Mouse (Mus musculus): ENCODE data around the gene Fbxl18. TPM values are rescaled to one million over a fixed set of nuclear protein-coding genes. Genes with fewer than 3 reads are reported as not detected.

Gene Fbxl18
- polyA plus RNA-seq, 1 experiment from 2014 or later, result 14.6 TPM

GRCm38 (mm10) chr5:142909576-142910278 lies 14.5 kb upstream of the Fbxl18 start:
- 19% methylated on average over 8 of the region's 8 CpGs for WGBS
- Histone ChIP-seq H3K4me3 (peak overlapping the region; percentile 28), H3K9me3 (no peaks in the 10 kb centered on the region), H3K4me1 (peaks cover 47% of the 10 kb centered on the region), H3K27me3 (ENCODE audit: insufficient read depth, poor library complexity, severe bottlenecking) (peaks cover 7% of the 10 kb centered on the region), H3K36me3 (peaks cover 17% of the 10 kb centered on the region), H3K27ac (peak overlapping the region; percentile 99)
- DNase-seq (ENCODE audit: low spot score), result no peak

- Histone ChIP-seq H3K36me3 (peaks cover 23% of the 10 kb centered on the region), H3K9me3 (no peaks in the 10 kb centered on the region), H3K4me3 (peak overlapping the region; percentile 28), H3K27me3 (ENCODE audit: insufficient read depth, poor library complexity, severe bottlenecking) (peaks cover 7% of the 10 kb centered on the region), H3K27ac (peak overlapping the region; percentile 99), H3K4me1 (peaks cover 53% of the 10 kb centered on the region)
- 30% methylated on average over 5 of the region's 5 CpGs for WGBS
- no peak for DNase-seq (ENCODE audit: low spot score)
These were observed 13.8 kb upstream of the Fbxl18 start for GRCm38 (mm10) chr5:142908941-142909575.

- no peaks in the 10 kb centered on the region for H3K9me3 ChIP-seq
- peak overlapping the region; percentile 99 for H3K27ac ChIP-seq
- no peak for DNase-seq (ENCODE audit: low spot score)
- H3K27me3 ChIP-seq (ENCODE audit: insufficient read depth, poor library complexity, severe bottlenecking), result peaks cover 7% of the 10 kb centered on the region
- 57% methylated on average over 5 of the region's 5 CpGs for WGBS
- peaks cover 32% of the 10 kb centered on the region for H3K36me3 ChIP-seq
- peaks cover 56% of the 10 kb centered on the region for H3K4me1 ChIP-seq
- H3K4me3 ChIP-seq, result peak overlapping the region; percentile 84
These were observed 12.8 kb upstream of the Fbxl18 start for GRCm38 (mm10) chr5:142907803-142908559.

GRCm38 (mm10) chr5:142907048-142907802 lies 12.0 kb upstream of the Fbxl18 start:
- 37% methylated on average over 14 of the region's 14 CpGs for WGBS
- Histone ChIP-seq H3K27ac (peak overlapping the region; percentile 99), H3K27me3 (ENCODE audit: insufficient read depth, poor library complexity, severe bottlenecking) (peaks cover 7% of the 10 kb centered on the region), H3K4me1 (peaks cover 56% of the 10 kb centered on the region), H3K4me3 (peak overlapping the region; percentile 84), H3K9me3 (no peaks in the 10 kb centered on the region), H3K36me3 (peaks cover 40% of the 10 kb centered on the region)
- no peak for DNase-seq (ENCODE audit: low spot score)

GRCm38 (mm10) chr5:142906532-142907047 lies 11.4 kb upstream of the Fbxl18 start, which contains the start of gene Actb:
Actb (minus strand) TSS chr5:142906754.
- peaks cover 46% of the 10 kb centered on the region for H3K36me3 ChIP-seq
- peak within 1 kb of the TSS; percentile 99 for H3K27ac ChIP-seq
- peak; percentile 98 for DNase-seq (ENCODE audit: low spot score)
- H3K27me3 ChIP-seq (ENCODE audit: insufficient read depth, poor library complexity, severe bottlenecking), result peaks cover 7% of the 10 kb centered on the region
- peak within 1 kb of the TSS; percentile 84 for H3K4me3 ChIP-seq
- peaks cover 56% of the 10 kb centered on the region for H3K4me1 ChIP-seq
- no peaks in the 10 kb centered on the region for H3K9me3 ChIP-seq
- WGBS, result under 1% methylated on average over 41 of the region's 41 CpGs

- H3K4me1 ChIP-seq, result peaks cover 56% of the 10 kb centered on the region
- peak overlapping the region; percentile 84 for H3K4me3 ChIP-seq
- H3K27me3 ChIP-seq (ENCODE audit: insufficient read depth, poor library complexity, severe bottlenecking), result peaks cover 7% of the 10 kb centered on the region
- no peaks in the 10 kb centered on the region for H3K9me3 ChIP-seq
- H3K36me3 ChIP-seq, result peaks cover 53% of the 10 kb centered on the region
- peak; percentile 98 for DNase-seq (ENCODE audit: low spot score)
- peak overlapping the region; percentile 99 for H3K27ac ChIP-seq
- under 1% methylated on average over 84 of the region's 84 CpGs for whole genome bisulfite sequencing
These were observed 10.7 kb upstream of the Fbxl18 start for GRCm38 (mm10) chr5:142905725-142906531.

- Histone ChIP-seq H3K4me1 (peaks cover 53% of the 10 kb centered on the region), H3K27me3 (ENCODE audit: insufficient read depth, poor library complexity, severe bottlenecking) (peaks cover 7% of the 10 kb centered on the region), H3K36me3 (peaks cover 59% of the 10 kb centered on the region), H3K9me3 (no peaks in the 10 kb centered on the region), H3K27ac (peak overlapping the region; percentile 99), H3K4me3 (peak overlapping the region; percentile 84)
- WGBS, result 5% methylated on average over 27 of the region's 27 CpGs
- DNase-seq (ENCODE audit: low spot score), result no peak
These were observed 9.9 kb upstream of the Fbxl18 start for GRCm38 (mm10) chr5:142905038-142905695.

GRCm38 (mm10) chr5:142904208-142905037 lies 9.2 kb upstream of the Fbxl18 start:
- H3K27ac ChIP-seq, result peak overlapping the region; percentile 99
- peaks cover 46% of the 10 kb centered on the region for H3K4me1 ChIP-seq
- WGBS, result 74% methylated on average over 19 of the region's 19 CpGs
- peaks cover 66% of the 10 kb centered on the region for H3K36me3 ChIP-seq
- H3K4me3 ChIP-seq, result peak overlapping the region; percentile 84
- no peak for DNase-seq (ENCODE audit: low spot score)
- peaks cover 7% of the 10 kb centered on the region for H3K27me3 ChIP-seq (ENCODE audit: insufficient read depth, poor library complexity, severe bottlenecking)
- H3K9me3 ChIP-seq, result no peaks in the 10 kb centered on the region

GRCm38 (mm10) chr5:142903470-142904207 lies 8.4 kb upstream of the Fbxl18 start:
- Histone ChIP-seq H3K36me3 (peaks cover 72% of the 10 kb centered on the region), H3K27me3 (ENCODE audit: insufficient read depth, poor library complexity, severe bottlenecking) (peaks cover 7% of the 10 kb centered on the region), H3K27ac (peak overlapping the region; percentile 99), H3K4me3 (peak overlapping the region; percentile 84), H3K4me1 (peaks cover 38% of the 10 kb centered on the region), H3K9me3 (no peaks in the 10 kb centered on the region)
- 82% methylated on average over 14 of the region's 14 CpGs for WGBS
- DNase-seq (ENCODE audit: low spot score), result no peak

All from heart, embryonic 10.5 days (tissue).